Mouse (Mus musculus) heart, embryonic 13.5 days (tissue): ENCODE results near the gene Ptprz1. TPM values are rescaled to one million over a fixed set of nuclear protein-coding genes. Genes with fewer than 3 reads are reported as not detected.

Experiments used
- ATAC-seq: fragments of 200-750 bp; cut with Nextera tagmentation; 2 replicates; pipeline ENCODE4 v1.8.0; 2017; ENCODE audit warnings: moderate TSS enrichment; ENCODE audit not compliant: insufficient number of reproducible peaks, low FRiP score, low TSS enrichment; ENCODE audit errors: extremely low read depth
- H3K27ac ChIP-seq: fragments of 300-500 bp; sonication (generic); replicated peaks from 2 replicates; pipeline ENCODE4 v1.5.1; 2015; ENCODE audit warnings: moderate library complexity, mild to moderate bottlenecking, inconsistent platforms
- H3K27me3 ChIP-seq: fragments of 300-500 bp; sonication (generic); replicated peaks from 2 replicates; pipeline ENCODE4 v1.6.1; 2015; ENCODE audit warnings: mild to moderate bottlenecking, inconsistent platforms
- H3K36me3 ChIP-seq: fragments of 300-500 bp; sonication (generic); 2 replicates; pipeline ENCODE4 v1.6.1; 2015; ENCODE audit warnings: mild to moderate bottlenecking, inconsistent platforms
- H3K4me1 ChIP-seq: fragments of 300-500 bp; sonication (generic); 2 replicates; pipeline ENCODE4 v1.6.1; 2015; ENCODE audit warnings: inconsistent platforms
- H3K4me2 ChIP-seq: fragments of 300-500 bp; sonication (generic); 2 replicates; pipeline ENCODE4 v1.6.1; 2015; ENCODE audit warnings: inconsistent platforms, mild to moderate bottlenecking, moderate library complexity
- H3K4me3 ChIP-seq: fragments of 300-500 bp; sonication (generic); 2 replicates; pipeline ENCODE4 v1.5.1; 2015; ENCODE audit warnings: moderate library complexity, mild to moderate bottlenecking, inconsistent platforms
- H3K9ac ChIP-seq: fragments of 300-500 bp; sonication (generic); 2 replicates; pipeline ENCODE4 v1.6.1; 2015; ENCODE audit warnings: inconsistent platforms, mild to moderate bottlenecking, moderate library complexity
- H3K9me3 ChIP-seq: fragments of 300-500 bp; sonication (generic); 2 replicates; pipeline ENCODE4 v1.6.1; 2016; ENCODE audit warnings: inconsistent platforms
- WGBS: fragments of 180-500 bp; shearing (Covaris S2); methylation state at CpG from one replicate; pipeline ENCODE4 v1.1.7; 2015; ENCODE audit warnings: mixed read lengths; 5-methylcytosine and 5-hydroxymethylcytosine counted together
- polyA plus RNA-seq: library from polyadenylated mRNA; unstranded; fragments of >200 nt; fragmentation: Nextera tagmentation; extraction: Ambion mirVana; gene quantifications from 2 replicates; pipeline ENCODE4 v1.2.1, GENCODE M21; 2015

Gene Ptprz1
- 1.2 and 1.3 TPM in 2 replicates for polyA plus RNA-seq

DNA sequence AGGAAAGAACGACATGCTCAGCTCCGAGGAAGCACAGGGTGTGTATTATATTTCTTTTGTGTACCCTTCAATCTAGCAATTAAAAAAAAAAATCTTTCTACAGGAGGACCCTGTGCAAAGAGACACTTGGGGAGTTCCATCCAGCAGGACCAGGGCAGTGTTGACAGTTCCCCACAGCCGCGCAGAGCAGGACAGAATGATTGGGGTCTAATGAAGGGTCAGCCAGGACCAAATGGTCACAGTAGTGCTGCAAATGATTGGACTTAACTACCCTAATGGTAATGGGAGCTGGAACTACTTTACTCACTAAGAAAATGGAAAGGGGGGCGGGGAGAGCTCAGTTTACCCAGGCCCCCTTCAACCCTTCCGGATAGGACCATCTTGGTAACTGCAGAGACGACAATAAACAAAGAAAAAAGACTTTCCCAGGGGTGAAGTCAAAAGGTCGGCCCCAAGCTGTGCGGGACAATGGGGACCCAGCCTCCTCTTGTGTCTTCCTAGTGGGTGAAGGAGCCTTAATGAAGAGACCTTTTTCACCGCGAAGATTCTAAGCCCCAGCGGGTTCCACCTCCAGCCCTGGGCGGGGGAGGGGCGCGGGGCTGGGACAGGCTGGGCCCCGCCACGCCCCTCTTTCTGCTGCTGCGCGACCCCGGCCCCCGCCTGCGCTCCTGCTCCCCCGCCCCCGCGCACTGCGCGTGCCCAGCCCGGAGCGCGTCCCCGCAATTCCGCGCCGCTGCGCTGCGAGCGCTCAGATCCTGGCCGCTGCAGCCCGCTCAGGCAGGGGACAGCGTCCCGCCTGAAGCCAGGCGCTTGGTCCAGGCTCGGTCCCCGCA is at the start of gene Ptprz1:
Gene Ptprz1, plus strand, starts transcription at position 722 of the 833 bp plus-strand sequence.
- H3K4me2 ChIP-seq, result peak within 1 kb of the TSS; percentile 98
- H3K9ac ChIP-seq, result peak within 1 kb of the TSS; percentile 78
- H3K27ac ChIP-seq, result no peak within 1 kb of the TSS
- no peaks in the 10 kb centered on the region for H3K9me3 ChIP-seq
- ATAC-seq, result peak; percentile 78; the same call in 1 of the 2 replicates
- H3K4me1 ChIP-seq, result peaks cover 12% of the 10 kb centered on the region
- WGBS, result under 1% methylated on average over 44 of the region's 44 CpGs
- H3K36me3 ChIP-seq, result no peaks in the 10 kb centered on the region
- H3K4me3 ChIP-seq, result peak within 1 kb of the TSS; percentile 68
- H3K27me3 ChIP-seq, result peaks cover 37% of the 10 kb centered on the region

DNA sequence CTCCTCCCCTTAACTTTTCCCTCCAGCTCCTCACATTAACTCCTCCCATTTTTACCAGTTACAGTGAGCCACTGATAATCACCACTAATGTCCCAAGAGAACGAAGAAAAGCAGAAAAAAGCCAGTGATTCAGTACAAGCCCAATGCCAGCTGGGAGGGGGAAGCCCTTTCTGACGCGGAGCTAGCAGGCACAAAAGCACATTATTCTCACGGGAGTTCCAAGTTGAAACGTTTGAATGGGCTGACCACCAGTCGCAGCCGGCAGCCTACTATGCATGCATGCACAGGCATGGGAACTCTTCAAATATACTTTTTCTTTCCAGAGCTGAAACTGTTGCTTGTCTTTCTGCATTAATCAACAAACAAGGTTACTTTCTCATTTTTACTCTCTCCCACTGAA is 41.7 kb upstream of the Ptprz1 start:
- no peaks in the 10 kb centered on the region for H3K4me1 ChIP-seq
- no peak overlapping the region for H3K27ac ChIP-seq
- no peak overlapping the region for H3K4me2 ChIP-seq
- H3K27me3 ChIP-seq, result no peaks in the 10 kb centered on the region
- 51% methylated on average over 7 of the region's 7 CpGs for WGBS
- H3K9me3 ChIP-seq, result no peaks in the 10 kb centered on the region
- no peaks in the 10 kb centered on the region for H3K36me3 ChIP-seq
- H3K4me3 ChIP-seq, result no peak overlapping the region
- H3K9ac ChIP-seq, result no peak overlapping the region
- no peak for ATAC-seq

DNA sequence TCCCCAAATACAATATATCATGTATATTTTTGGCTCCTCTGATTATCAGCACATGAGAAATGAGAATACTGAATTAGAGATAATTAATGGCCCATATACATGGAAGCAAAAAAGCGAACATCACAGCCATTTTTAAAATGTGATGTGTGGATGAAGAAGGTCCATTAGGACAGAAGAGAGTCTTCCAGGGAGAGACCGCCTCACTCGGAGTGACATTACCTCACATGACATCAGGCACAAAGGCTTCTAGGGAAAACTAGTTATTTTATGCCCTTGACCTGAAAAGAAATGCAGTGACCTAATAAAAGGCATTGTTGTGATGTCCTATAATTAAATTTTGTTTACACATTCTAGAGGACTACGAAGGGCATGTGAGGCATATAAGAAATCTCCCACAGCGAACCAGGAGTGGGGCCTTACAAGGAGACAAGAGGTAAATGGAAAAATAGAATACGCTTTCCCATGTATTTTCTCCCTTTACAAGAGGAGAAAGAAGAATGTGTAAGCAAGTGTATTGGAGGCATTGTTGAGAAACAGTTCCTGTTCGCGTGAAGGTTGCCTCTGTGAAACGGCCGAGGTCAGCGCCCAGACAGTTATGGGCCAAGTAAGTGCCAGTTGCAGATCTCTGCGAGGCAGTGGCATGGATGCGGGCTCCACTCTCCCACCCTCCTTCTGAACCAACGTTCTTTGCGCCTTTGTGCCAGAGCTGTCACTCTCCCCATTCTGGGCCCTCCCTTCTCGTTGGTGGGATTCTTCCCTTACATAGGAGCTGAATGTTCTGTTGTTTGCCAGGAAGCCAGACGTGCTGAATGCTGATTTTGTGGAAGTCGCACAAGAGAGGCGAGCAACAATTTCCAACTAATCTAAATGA is 41.0 kb upstream of the Ptprz1 start:
- ATAC-seq, result no peak
- WGBS, result 74% methylated on average over 19 of the region's 19 CpGs
- Histone ChIP-seq H3K27ac (no peak overlapping the region), H3K36me3 (no peaks in the 10 kb centered on the region), H3K4me2 (no peak overlapping the region), H3K4me3 (no peak overlapping the region), H3K9ac (no peak overlapping the region), H3K4me1 (no peaks in the 10 kb centered on the region), H3K9me3 (no peaks in the 10 kb centered on the region), H3K27me3 (no peaks in the 10 kb centered on the region)

GRCm38 (mm10) chr6:22875614-22876541 is 576 bp downstream of the Ptprz1 start:
- 3% methylated on average over 45 of the region's 45 CpGs for WGBS
- H3K4me1 ChIP-seq, result peaks cover 12% of the 10 kb centered on the region
- no peak for ATAC-seq

GRCm38 (mm10) chr6:22887978-22888377 is 12.7 kb downstream of the Ptprz1 start:
- no peak overlapping the region for H3K27ac ChIP-seq
- H3K36me3 ChIP-seq, result no peaks in the 10 kb centered on the region
- no peak for ATAC-seq
- no peak overlapping the region for H3K4me3 ChIP-seq
- no peaks in the 10 kb centered on the region for H3K4me1 ChIP-seq
- no peaks in the 10 kb centered on the region for H3K27me3 ChIP-seq
- H3K9me3 ChIP-seq, result no peaks in the 10 kb centered on the region
- 80% methylated on average over 6 of the region's 6 CpGs for WGBS
- H3K4me2 ChIP-seq, result no peak overlapping the region
- H3K9ac ChIP-seq, result no peak overlapping the region

More at GRCm38 (mm10) chr6:22875614-22876541, 576 bp downstream of the Ptprz1 start:
- Histone ChIP-seq H3K27me3 (peaks cover 37% of the 10 kb centered on the region), H3K27ac (no peak overlapping the region), H3K9ac (peak overlapping the region; percentile 78), H3K36me3 (no peaks in the 10 kb centered on the region), H3K4me3 (peak overlapping the region; percentile 68), H3K4me2 (peak overlapping the region; percentile 98), H3K9me3 (no peaks in the 10 kb centered on the region)

GRCm38 (mm10) chr6:22889333-22889732 is 14.0 kb downstream of the Ptprz1 start:
- Histone ChIP-seq H3K9ac (no peak overlapping the region), H3K4me2 (no peak overlapping the region), H3K36me3 (no peaks in the 10 kb centered on the region), H3K4me1 (no peaks in the 10 kb centered on the region), H3K9me3 (no peaks in the 10 kb centered on the region), H3K27ac (no peak overlapping the region), H3K27me3 (no peaks in the 10 kb centered on the region), H3K4me3 (no peak overlapping the region)
- 82% methylated on average over 8 of the region's 8 CpGs for WGBS
- ATAC-seq, result no peak

- 68% methylated on average over 3 of the region's 3 CpGs for WGBS
- no peaks in the 10 kb centered on the region for H3K4me1 ChIP-seq
- no peak overlapping the region for H3K9ac ChIP-seq
- H3K27me3 ChIP-seq, result no peaks in the 10 kb centered on the region
- H3K9me3 ChIP-seq, result no peaks in the 10 kb centered on the region
- no peak overlapping the region for H3K27ac ChIP-seq
- H3K4me2 ChIP-seq, result no peak overlapping the region
- H3K36me3 ChIP-seq, result no peaks in the 10 kb centered on the region
- ATAC-seq, result no peak
- H3K4me3 ChIP-seq, result no peak overlapping the region
These were observed 26.7 kb downstream of the Ptprz1 start for GRCm38 (mm10) chr6:22901983-22902382.

GRCm38 (mm10) chr6:22908510-22909256 is 33.4 kb downstream of the Ptprz1 start:
- 80% methylated on average over 6 of the region's 6 CpGs for WGBS
- H3K4me3 ChIP-seq, result no peak overlapping the region
- no peaks in the 10 kb centered on the region for H3K9me3 ChIP-seq
- no peaks in the 10 kb centered on the region for H3K36me3 ChIP-seq
- no peak for ATAC-seq
- H3K4me2 ChIP-seq, result no peak overlapping the region
- no peaks in the 10 kb centered on the region for H3K4me1 ChIP-seq
- H3K9ac ChIP-seq, result no peak overlapping the region
- H3K27ac ChIP-seq, result no peak overlapping the region
- no peaks in the 10 kb centered on the region for H3K27me3 ChIP-seq

GRCm38 (mm10) chr6:22909257-22909907 is 34.1 kb downstream of the Ptprz1 start:
- no peak overlapping the region for H3K4me3 ChIP-seq
- no peak overlapping the region for H3K9ac ChIP-seq
- no peak overlapping the region for H3K4me2 ChIP-seq
- H3K9me3 ChIP-seq, result no peaks in the 10 kb centered on the region
- H3K27ac ChIP-seq, result no peak overlapping the region
- ATAC-seq, result no peak
- 67% methylated on average over 6 of the region's 6 CpGs for WGBS
- H3K27me3 ChIP-seq, result no peaks in the 10 kb centered on the region
- no peaks in the 10 kb centered on the region for H3K36me3 ChIP-seq
- no peaks in the 10 kb centered on the region for H3K4me1 ChIP-seq

DNA sequence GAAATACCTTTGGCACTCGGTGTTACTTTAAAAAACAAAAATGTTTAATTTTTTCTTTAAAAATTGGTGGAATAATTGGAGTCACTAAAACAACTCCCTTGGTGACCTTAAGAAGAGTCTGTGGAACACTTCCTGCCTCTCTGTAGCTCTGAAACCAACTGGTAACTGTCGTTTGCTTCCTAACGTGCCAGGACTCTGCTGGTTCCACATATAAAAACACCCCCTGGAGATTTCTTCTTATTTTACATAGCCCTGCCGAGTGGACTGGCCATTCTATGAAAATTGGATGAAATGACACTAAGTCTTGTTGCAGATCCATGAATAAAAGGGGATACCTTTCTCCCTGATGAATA is 34.6 kb downstream of the Ptprz1 start:
- no peak overlapping the region for H3K27ac ChIP-seq
- no peaks in the 10 kb centered on the region for H3K4me1 ChIP-seq
- 51% methylated on average over 4 of the region's 4 CpGs for WGBS
- H3K36me3 ChIP-seq, result no peaks in the 10 kb centered on the region
- no peak overlapping the region for H3K4me3 ChIP-seq
- no peak for ATAC-seq
- no peaks in the 10 kb centered on the region for H3K27me3 ChIP-seq
- H3K4me2 ChIP-seq, result no peak overlapping the region
- H3K9ac ChIP-seq, result no peak overlapping the region
- no peaks in the 10 kb centered on the region for H3K9me3 ChIP-seq
